Mouse (Mus musculus) olfactory bulb, adult 2 months (tissue): ENCODE data around the gene Dnase1l3. TPM values are rescaled to one million over a fixed set of nuclear protein-coding genes. Genes with fewer than 3 reads are reported as not detected.

ENCODE experiments used
- H3K27ac ChIP-seq: fragments of 200-500 bp; 2 replicates; pipeline ENCODE4 v1.5.1; 2012; ENCODE audit warnings: low read depth, low read length; ENCODE audit not compliant: insufficient read depth
- H3K4me1 ChIP-seq: fragments of 200-500 bp; 2 replicates; pipeline ENCODE4 v1.6.1; 2012; ENCODE audit warnings: low read length; ENCODE audit not compliant: control insufficient read depth, insufficient read depth
- H3K4me3 ChIP-seq: fragments of 200-500 bp; 2 replicates; pipeline ENCODE4 v1.5.1; 2012; ENCODE audit warnings: mild to moderate bottlenecking, low read depth, low read length, moderate library complexity; ENCODE audit not compliant: insufficient read depth
- CTCF ChIP-seq: fragments of 200-500 bp; IDR thresholded peaks from 2 replicates; pipeline ENCODE4 v1.5.1; 2012; ENCODE audit warnings: low read depth, mild to moderate bottlenecking, low read length, moderate library complexity; ENCODE audit not compliant: insufficient read depth
- POLR2A ChIP-seq: fragments of 200-500 bp; IDR thresholded peaks from 2 replicates; pipeline ENCODE4 v1.6.1; 2012; ENCODE audit warnings: mild to moderate bottlenecking, low read depth, low read length, moderate library complexity; ENCODE audit not compliant: insufficient read depth
- WGBS: fragments of 180-500 bp; shearing (Covaris S2); methylation state at CpG from one replicate; pipeline ENCODE4 v1.1.7; 2018; 5-methylcytosine and 5-hydroxymethylcytosine counted together
- polyA plus RNA-seq: library from polyadenylated mRNA; stranded (reverse); fragments of >200 nt; gene quantifications from 2 replicates; pipeline ENCODE4 v1.2.4, GENCODE M21; 2012; ENCODE audit warnings: low replicate concordance; ENCODE audit not compliant: missing spikeins, insufficient read depth, insufficient read length

Dnase1l3 gene
- polyA plus RNA-seq, 1 experiment, result not detected

GRCm38 (mm10) chr14:8003727-8004670, 9.6 kb upstream of the Dnase1l3 start:
- 15% methylated on average over 18 of the region's 18 CpGs for WGBS
- Histone ChIP-seq H3K4me1 (peaks cover 12% of the 10 kb centered on the region), H3K4me3 (peak overlapping the region; percentile 84), H3K27ac (peak overlapping the region; percentile 32; the same call in 1 of the 2 replicates)
- TF ChIP-seq CTCF (no peak), POLR2A (no peak)

- peak overlapping the region; percentile 32 for H3K27ac ChIP-seq
- peak overlapping the region; percentile 84 for H3K4me3 ChIP-seq
- TF ChIP-seq POLR2A (no peak), CTCF (no peak)
- WGBS, result under 1% methylated on average over 23 of the region's 23 CpGs
- peaks cover 12% of the 10 kb centered on the region for H3K4me1 ChIP-seq
Measured at GRCm38 (mm10) chr14:8003093-8003670, 8.8 kb upstream of the Dnase1l3 start.

GRCm38 (mm10) chr14:8002432-8003092, 8.2 kb upstream of the Dnase1l3 start, which contains the start of gene Abhd6:
Abhd6 (plus strand) TSS chr14:8002902.
- TF ChIP-seq POLR2A (peak; percentile 73), CTCF (no peak; the same call in 1 of the 2 replicates)
- Histone ChIP-seq H3K4me3 (peak within 1 kb of the TSS; percentile 84), H3K27ac (peak within 1 kb of the TSS; percentile 32), H3K4me1 (peaks cover 10% of the 10 kb centered on the region)
- WGBS, result under 1% methylated on average over 38 of the region's 38 CpGs

- 30% methylated on average over 17 of the region's 17 CpGs for WGBS
- H3K4me3 ChIP-seq, result no peak overlapping the region
- peaks cover 10% of the 10 kb centered on the region for H3K4me1 ChIP-seq
- TF ChIP-seq POLR2A, result no peak
- TF ChIP-seq CTCF, result no peak
- no peak overlapping the region for H3K27ac ChIP-seq
Measured at GRCm38 (mm10) chr14:8000831-8001685, 6.7 kb upstream of the Dnase1l3 start.

GRCm38 (mm10) chr14:8000247-8000646, 5.9 kb upstream of the Dnase1l3 start:
- 93% methylated on average over 5 of the region's 5 CpGs for WGBS
- TF ChIP-seq POLR2A, result no peak
- no peak for TF ChIP-seq CTCF
- H3K27ac ChIP-seq, result no peak overlapping the region
- no peak overlapping the region for H3K4me3 ChIP-seq
- H3K4me1 ChIP-seq, result peaks cover 10% of the 10 kb centered on the region

- peaks cover 10% of the 10 kb centered on the region for H3K4me1 ChIP-seq
- no peak overlapping the region for H3K4me3 ChIP-seq
- no peak overlapping the region for H3K27ac ChIP-seq
- 89% methylated on average over 5 of the region's 5 CpGs for WGBS
- TF ChIP-seq CTCF, result no peak
- no peak for TF ChIP-seq POLR2A
Measured at GRCm38 (mm10) chr14:7999435-7999834, 5.1 kb upstream of the Dnase1l3 start.

- H3K27ac ChIP-seq, result no peak overlapping the region
- TF ChIP-seq CTCF, result no peak
- TF ChIP-seq POLR2A, result no peak
- peaks cover 10% of the 10 kb centered on the region for H3K4me1 ChIP-seq
- H3K4me3 ChIP-seq, result no peak overlapping the region
- 78% methylated on average over 3 of the region's 3 CpGs for WGBS
Measured at GRCm38 (mm10) chr14:7999030-7999429, 4.7 kb upstream of the Dnase1l3 start.

GRCm38 (mm10) chr14:7997255-7997696, 2.9 kb upstream of the Dnase1l3 start:
- TF ChIP-seq CTCF, result peak; percentile 92
- no peak for TF ChIP-seq POLR2A
- Histone ChIP-seq H3K27ac (no peak overlapping the region), H3K4me3 (no peak overlapping the region; the same call in 1 of the 2 replicates), H3K4me1 (peaks cover 7% of the 10 kb centered on the region)
- WGBS, result 2% methylated on average over 15 of the region's 15 CpGs
